Mouse (Mus musculus): ENCODE measurements around the gene Rpl22.

DNA sequence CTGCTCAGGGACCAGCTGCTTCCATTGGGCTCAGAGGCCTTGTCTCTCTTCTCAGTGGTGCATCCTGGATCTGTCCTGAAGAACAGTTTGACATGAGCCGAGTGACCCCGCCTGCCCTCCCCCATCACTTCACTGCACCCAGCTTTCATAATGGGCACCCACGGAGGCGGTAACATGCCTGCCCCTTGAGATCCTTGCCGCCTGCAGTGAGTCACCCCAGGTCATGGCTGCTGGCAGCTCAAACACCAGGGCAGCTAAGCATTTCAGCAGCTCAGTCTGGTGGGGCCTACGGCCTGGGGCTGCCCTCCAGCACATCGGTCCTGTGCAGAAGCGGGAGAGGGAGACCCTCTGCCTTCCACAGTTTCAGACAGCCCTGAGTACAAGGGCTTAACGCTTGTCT is 18.0 kb upstream of the Rpl22 start:
- TF ChIP-seq EP300 (IDR thresholded peaks at IDR 0.05; ENCODE audit: low read depth) (no peak), CTCF (IDR thresholded peaks at IDR 0.05; ENCODE audit: low read depth) (no peak)
